Mouse (Mus musculus) G1E (cell line): ENCODE results near the gene Fam81a.

Experiments used
- CTCF ChIP-seq: IDR thresholded peaks from 2 replicates; pipeline ENCODE4 v1.5.1; 2012; ENCODE audit warnings: low read depth, low read length, inconsistent platforms, mixed read lengths
- TAL1 ChIP-seq: conservative IDR thresholded peaks from 2 replicates; pipeline ENCODE4 v1.6.1; 2012; ENCODE audit warnings: low read depth, low read length, inconsistent platforms, mixed read lengths

GRCm38 (mm10) chr9:70130786-70131185, 11.6 kb downstream of the Fam81a start:
- TF ChIP-seq CTCF (no peak), TAL1 (no peak)
